Mouse (Mus musculus): ENCODE measurements around the gene Rpgrip1l. TPM values are rescaled to one million over a fixed set of nuclear protein-coding genes. Genes with fewer than 3 reads are reported as not detected.
A peak's percentile ranks its signal among the peaks of the same experiment; 100 is the strongest.

The Rpgrip1l gene
- total and polyA plus RNA-seq, 3 experiments, result 2.1 to 5.0 (median 3.8) TPM

DNA sequence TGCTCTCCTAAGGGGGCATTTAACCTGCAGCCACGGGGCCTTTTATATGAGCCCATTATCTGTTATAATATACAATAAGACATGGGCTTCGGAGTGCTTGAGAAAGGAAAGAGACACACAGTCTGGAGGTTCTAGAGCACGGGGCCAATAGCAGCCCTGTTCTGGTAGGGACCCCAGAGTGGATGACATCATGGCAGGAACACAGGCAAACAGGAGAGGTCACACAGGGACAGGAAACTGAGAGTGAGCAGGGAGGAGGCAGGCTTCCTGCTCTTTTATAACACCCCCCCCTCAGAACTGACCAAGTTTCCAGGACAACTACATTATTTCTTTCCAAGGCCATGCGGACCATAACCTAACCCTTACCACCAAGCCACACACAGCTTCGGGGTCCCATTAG, 115.8 kb downstream of the Rpgrip1l start:
- dilution Hi-C loops (cut with MboI; ENCODE audit: extremely low pct_ligation_motif_present, extremely low pct_unique_long_range_greater_than_20kb, low sequenced_read_pairs), result no loop called here
- peaks cover 7% of the 10 kb centered on the region for H3K27me3 ChIP-seq (replicated peaks)
- H3K9me3 ChIP-seq (replicated peaks; ENCODE audit: low read length), result no peaks in the 10 kb centered on the region

DNA sequence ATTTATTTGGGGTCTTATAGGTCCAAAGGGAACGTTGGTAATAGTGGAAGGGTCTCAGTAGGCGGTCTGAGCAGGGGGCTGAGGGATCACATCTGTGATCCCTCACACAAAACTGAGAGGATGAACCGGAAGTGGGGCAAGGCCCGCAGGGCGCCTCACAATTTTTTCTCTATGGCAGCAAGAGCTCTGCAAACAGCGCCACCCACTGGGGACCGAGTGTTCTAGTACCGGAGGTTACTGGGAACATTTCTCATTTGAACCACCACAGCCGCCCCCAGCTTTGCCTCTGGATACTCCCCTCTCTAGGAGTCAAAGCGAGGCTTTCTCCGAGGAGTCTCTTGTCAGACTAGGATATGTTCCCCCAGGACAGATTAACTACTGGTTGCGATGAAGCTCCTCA, 116.4 kb downstream of the Rpgrip1l start:
- no peak overlapping the region for H3K4me2 ChIP-seq (ENCODE audit: insufficient read depth, low read depth, poor library complexity, severe bottlenecking)
- no peaks in the 10 kb centered on the region for H3K9me3 ChIP-seq (replicated peaks; ENCODE audit: low read length)
- H3K79me2 ChIP-seq (replicated peaks; ENCODE audit: control insufficient read depth, extremely low read depth, insufficient read depth, poor library complexity, severe bottlenecking), result no peaks in the 10 kb centered on the region
- in situ Hi-C loops (cut with MboI; ENCODE audit: low pct_ligation_motif_present, low pct_unique_long_range_greater_than_20kb, low sequenced_read_pairs), result loop anchor here (25.0 kb wide), 1 partner anchor 1816 kb away; no protein-coding TSS in a partner anchor
- H3K27me3 ChIP-seq (replicated peaks), result peaks cover 7% of the 10 kb centered on the region
- no peaks in the 10 kb centered on the region for H3K36me3 ChIP-seq (replicated peaks in 1 of 2; ENCODE audit: control insufficient read depth in 1 of 2, insufficient read depth in 1 of 2, low read length in 1 of 2)
- peaks cover 0 to 2% of the 10 kb centered on the region in 2 experiments; a peak in 1 of 4 replicates for H3K4me1 ChIP-seq (ENCODE audit: control insufficient read depth in 1 of 2, insufficient read depth in 2 of 2)
- dilution Hi-C loops (cut with MboI; ENCODE audit: extremely low pct_ligation_motif_present, extremely low pct_unique_long_range_greater_than_20kb, low sequenced_read_pairs), result no loop called here
- no peak overlapping the region for H3K4me3 ChIP-seq (replicated peaks in 1 of 3; ENCODE audit: low read depth in 2 of 3, low read length in 2 of 3, poor library complexity in 1 of 3)
- no peak for DNase-seq (ENCODE audit: extremely low read depth)
- no peak overlapping the region for H3K27ac ChIP-seq (ENCODE audit: insufficient read depth, low read depth)
- TF ChIP-seq EP300 (IDR thresholded peaks at IDR 0.05; ENCODE audit: low read length) (no peak), CTCF (conservative IDR thresholded peaks at IDR 0.05 in 1 of 2, IDR thresholded peaks at IDR 0.05 in 1 of 2; ENCODE audit: low read depth in 2 of 2, low read length in 2 of 2) (peak in 1 of 2 experiments; percentile 45; a peak in 2 of 4 replicates), NRF1 (IDR thresholded peaks at IDR 0.05; ENCODE audit: low read depth, low read length) (no peak), CHD1 (IDR thresholded peaks at IDR 0.05; ENCODE audit: low read depth, low read length) (no peak), MXI1 (IDR thresholded peaks at IDR 0.05; ENCODE audit: low read depth, low read length) (no peak)
- H3K9ac ChIP-seq (ENCODE audit: insufficient read depth, low read depth), result no peak overlapping the region

More for the DNA sequence above, 115.8 kb downstream of the Rpgrip1l start:
- Histone ChIP-seq H3K4me2 (ENCODE audit: insufficient read depth, low read depth, poor library complexity, severe bottlenecking) (no peak overlapping the region), H3K27ac (ENCODE audit: insufficient read depth, low read depth) (no peak overlapping the region), H3K4me1 (ENCODE audit: control insufficient read depth in 1 of 2, insufficient read depth in 2 of 2) (peaks cover 0 to 2% of the 10 kb centered on the region in 2 experiments; a peak in 1 of 4 replicates), H3K79me2 (replicated peaks; ENCODE audit: control insufficient read depth, extremely low read depth, insufficient read depth, poor library complexity, severe bottlenecking) (no peaks in the 10 kb centered on the region), H3K9ac (ENCODE audit: insufficient read depth, low read depth) (no peak overlapping the region), H3K36me3 (replicated peaks in 1 of 2; ENCODE audit: control insufficient read depth in 1 of 2, insufficient read depth in 1 of 2, low read length in 1 of 2) (no peaks in the 10 kb centered on the region), H3K4me3 (replicated peaks in 1 of 3; ENCODE audit: low read depth in 2 of 3, low read length in 2 of 3, poor library complexity in 1 of 3) (no peak overlapping the region)
- no peak for DNase-seq (ENCODE audit: extremely low read depth)
- TF ChIP-seq KAT2A (IDR thresholded peaks at IDR 0.05; ENCODE audit: insufficient replicate concordance, low read length) (no peak), UBTF (IDR thresholded peaks at IDR 0.05; ENCODE audit: low read depth, low read length) (no peak), BHLHE40 (IDR thresholded peaks at IDR 0.05; ENCODE audit: low read depth, low read length) (no peak), E2F4 (IDR thresholded peaks at IDR 0.05; ENCODE audit: insufficient replicate concordance, low read depth, low read length) (no peak), POLR2AphosphoS2 (IDR thresholded peaks at IDR 0.05; ENCODE audit: low read depth, low read length) (no peak), GABPA (IDR thresholded peaks at IDR 0.05; ENCODE audit: insufficient replicate concordance, low read depth, low read length) (no peak), CHD1 (IDR thresholded peaks at IDR 0.05; ENCODE audit: low read depth, low read length) (no peak)
- in situ Hi-C loops (cut with MboI; ENCODE audit: low pct_ligation_motif_present, low pct_unique_long_range_greater_than_20kb, low sequenced_read_pairs), result loop anchor here (25.0 kb wide), 1 partner anchor 1815 kb away; no protein-coding TSS in a partner anchor

DNA sequence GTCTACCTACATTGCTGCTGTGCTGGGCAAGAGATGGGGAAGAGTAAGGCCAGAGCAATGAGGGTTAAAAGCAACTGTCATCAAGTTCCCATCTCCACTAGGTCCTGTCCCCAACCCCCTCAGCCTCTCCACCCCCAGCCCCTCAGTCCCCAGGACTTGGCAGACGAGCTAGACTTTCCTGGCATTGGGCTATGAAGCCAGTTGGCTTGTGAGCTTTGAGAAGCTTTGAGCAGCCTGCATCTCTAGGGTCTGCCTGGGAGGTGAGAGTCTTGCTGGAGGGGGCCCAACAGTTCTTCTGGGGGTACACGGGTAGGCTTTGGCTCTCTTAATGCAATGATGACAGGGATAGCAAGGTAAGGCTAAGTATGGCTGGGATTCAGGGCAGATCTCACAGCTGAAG, 119.0 kb downstream of the Rpgrip1l start:
- in situ Hi-C loops (cut with MboI; ENCODE audit: low pct_ligation_motif_present, low pct_unique_long_range_greater_than_20kb, low sequenced_read_pairs), result loop anchor here (25.0 kb wide), 1 partner anchor 1818 kb away; no protein-coding TSS in a partner anchor
- no peaks in the 10 kb centered on the region for H3K36me3 ChIP-seq (replicated peaks in 1 of 2; ENCODE audit: control insufficient read depth in 1 of 2, insufficient read depth in 1 of 2, low read length in 1 of 2)
- no peak overlapping the region for H3K27ac ChIP-seq (ENCODE audit: insufficient read depth, low read depth)
- no peak overlapping the region for H3K4me2 ChIP-seq (ENCODE audit: insufficient read depth, low read depth, poor library complexity, severe bottlenecking)
- dilution Hi-C loops (cut with MboI; ENCODE audit: extremely low pct_ligation_motif_present, extremely low pct_unique_long_range_greater_than_20kb, low sequenced_read_pairs), result no loop called here
- H3K4me3 ChIP-seq (replicated peaks in 1 of 3; ENCODE audit: low read depth in 2 of 3, low read length in 2 of 3, poor library complexity in 1 of 3), result no peak overlapping the region
- peaks cover 0 to 2% of the 10 kb centered on the region in 2 experiments; a peak in 1 of 4 replicates for H3K4me1 ChIP-seq (ENCODE audit: control insufficient read depth in 1 of 2, insufficient read depth in 2 of 2)
- no peak for DNase-seq (ENCODE audit: extremely low read depth)
- no peak for TF ChIP-seq SIN3A (IDR thresholded peaks at IDR 0.05; ENCODE audit: low read length)
- TF ChIP-seq CHD1 (IDR thresholded peaks at IDR 0.05; ENCODE audit: low read depth, low read length), result no peak
- no peak for TF ChIP-seq ETS1 (conservative IDR thresholded peaks at IDR 0.05; ENCODE audit: low read depth, low read length)
- no peak for TF ChIP-seq NRF1 (IDR thresholded peaks at IDR 0.05; ENCODE audit: low read depth, low read length)
- TF ChIP-seq RAD21 (IDR thresholded peaks at IDR 0.05; ENCODE audit: low read depth, low read length), result no peak
- no peak for TF ChIP-seq MAX (IDR thresholded peaks at IDR 0.05; ENCODE audit: low read length)
- H3K9ac ChIP-seq (ENCODE audit: insufficient read depth, low read depth), result no peak overlapping the region
- H3K79me2 ChIP-seq (replicated peaks; ENCODE audit: control insufficient read depth, extremely low read depth, insufficient read depth, poor library complexity, severe bottlenecking), result no peaks in the 10 kb centered on the region
- peaks cover 11% of the 10 kb centered on the region for H3K27me3 ChIP-seq (replicated peaks)
- no peaks in the 10 kb centered on the region for H3K9me3 ChIP-seq (replicated peaks; ENCODE audit: low read length)

Data from CH12.LX (cell line).